Mouse (Mus musculus) G1E (cell line): Measurements from ENCODE around the gene P2ry6. TPM values are rescaled to one million over a fixed set of nuclear protein-coding genes. Genes with fewer than 3 reads are reported as not detected.

Experiments used
- ATAC-seq: 2 replicates; pipeline ENCODE4 v1.8.0; 2016; ENCODE audit warnings: mild to moderate bottlenecking; ENCODE audit not compliant: insufficient number of reproducible peaks, poor library complexity, low FRiP score, severe bottlenecking; ENCODE audit errors: extremely low read depth
- DNase-seq: peaks from one replicate; pipeline ENCODE4 v3.0.0; 2012; ENCODE audit warnings: low spot score
- H3K27me3 ChIP-seq: 2 replicates; pipeline ENCODE4 v1.6.1; 2012; ENCODE audit warnings: mild to moderate bottlenecking, low read length, inconsistent platforms; ENCODE audit not compliant: insufficient read depth
- H3K36me3 ChIP-seq: replicated peaks from 2 replicates; pipeline ENCODE3; 2012; ENCODE audit warnings: mild to moderate bottlenecking, inconsistent platforms
- H3K4me1 ChIP-seq: 2 replicates; pipeline ENCODE4 v1.6.1; 2012; ENCODE audit warnings: low read depth, low read length, inconsistent platforms, mixed read lengths; ENCODE audit not compliant: insufficient read depth
- H3K4me3 ChIP-seq: 2 replicates; pipeline ENCODE4 v1.5.1; 2012; ENCODE audit warnings: low read depth, mild to moderate bottlenecking, inconsistent platforms, low read length, moderate library complexity, mixed read lengths
- H3K9me3 ChIP-seq: replicated peaks from 2 replicates; pipeline ENCODE4 v1.6.1; 2012; ENCODE audit warnings: inconsistent platforms
- CTCF ChIP-seq: IDR thresholded peaks from 2 replicates; pipeline ENCODE4 v1.5.1; 2012; ENCODE audit warnings: low read depth, low read length, inconsistent platforms, mixed read lengths
- GATA1 ChIP-seq: IDR thresholded peaks from 2 replicates; pipeline ENCODE4 v1.6.1; 2012; ENCODE audit warnings: borderline replicate concordance, low read length, inconsistent platforms, mixed read lengths
- GATA2 ChIP-seq: IDR thresholded peaks from 2 replicates; pipeline ENCODE4 v1.6.1; 2012; ENCODE audit warnings: low read depth, low read length, inconsistent platforms, borderline replicate concordance
- POLR2AphosphoS5 ChIP-seq: IDR thresholded peaks from 2 replicates; pipeline ENCODE4 v1.6.1; 2012; ENCODE audit warnings: low read depth, low read length, inconsistent platforms; ENCODE audit not compliant: insufficient replicate concordance
- TAL1 ChIP-seq: conservative IDR thresholded peaks from 2 replicates; pipeline ENCODE4 v1.6.1; 2012; ENCODE audit warnings: low read depth, low read length, inconsistent platforms, mixed read lengths
- polyA plus RNA-seq: library from polyadenylated mRNA; stranded (reverse); fragments of >175 nt; gene quantifications from 2 replicates; pipeline ENCODE4 v1.2.3, GENCODE M21; 2012
- total RNA-seq, 2 experiments: library from RNA; stranded (forward) in 1 of 2; stranded (reverse) in 1 of 2; fragments of 200-1000 nt in 1 of 2; fragments of >200 nt in 1 of 2; fragmentation: Nextera tagmentation in 1 of 2; gene quantifications; 2 replicates each; pipeline ENCODE4 v1.2.3; 2014 to 2017

Gene P2ry6
- total and polyA plus RNA-seq, 3 experiments: 0.02 to 0.27 TPM; not detected in 1

DNA sequence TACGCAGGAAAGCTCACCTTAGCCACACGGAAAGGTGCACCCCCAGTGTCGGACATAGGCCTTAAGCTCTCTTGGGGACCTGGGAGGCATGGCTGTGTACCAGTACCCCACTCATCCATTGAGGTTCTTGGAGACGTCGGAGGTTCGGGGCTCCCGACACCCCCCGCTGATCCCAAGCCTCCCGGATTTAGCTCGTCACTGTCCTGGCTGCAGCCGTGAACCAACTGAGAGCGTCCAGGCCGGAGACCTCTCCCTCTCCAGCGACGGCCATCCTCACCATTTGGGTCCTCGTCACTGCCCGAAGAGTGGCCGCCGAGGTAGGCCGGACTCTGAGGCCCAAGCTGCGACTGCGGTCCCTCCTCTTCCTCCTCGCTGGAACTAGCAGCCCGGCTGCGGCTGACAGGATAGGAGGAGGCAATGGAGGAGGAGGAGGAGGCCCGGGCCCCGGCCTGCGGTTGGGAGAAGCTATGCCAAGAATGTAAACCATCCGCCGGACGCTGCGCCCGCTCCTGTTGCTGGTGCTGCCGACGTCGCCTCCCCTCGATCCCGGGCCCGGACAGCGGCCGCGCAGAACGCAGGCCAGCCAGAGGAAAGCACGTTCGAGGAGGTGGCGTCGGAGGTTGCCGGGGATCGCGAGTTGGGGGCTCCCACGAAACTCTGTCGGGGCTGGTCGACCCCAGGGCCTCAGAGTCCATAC lies 43.7 kb downstream of the P2ry6 start:
- DNase-seq (no peak), ATAC-seq (no peak)
- H3K27me3 ChIP-seq: peaks cover 46% of the 10 kb centered on the region
- TF ChIP-seq POLR2AphosphoS5 (no peak), GATA2 (no peak)
- no peak overlapping the region; the same call in 1 of the 2 replicates for H3K4me3 ChIP-seq
- peaks cover 29% of the 10 kb centered on the region for H3K9me3 ChIP-seq
- peaks cover 7% of the 10 kb centered on the region for H3K4me1 ChIP-seq
- H3K36me3 ChIP-seq: no peaks in the 10 kb centered on the region

DNA sequence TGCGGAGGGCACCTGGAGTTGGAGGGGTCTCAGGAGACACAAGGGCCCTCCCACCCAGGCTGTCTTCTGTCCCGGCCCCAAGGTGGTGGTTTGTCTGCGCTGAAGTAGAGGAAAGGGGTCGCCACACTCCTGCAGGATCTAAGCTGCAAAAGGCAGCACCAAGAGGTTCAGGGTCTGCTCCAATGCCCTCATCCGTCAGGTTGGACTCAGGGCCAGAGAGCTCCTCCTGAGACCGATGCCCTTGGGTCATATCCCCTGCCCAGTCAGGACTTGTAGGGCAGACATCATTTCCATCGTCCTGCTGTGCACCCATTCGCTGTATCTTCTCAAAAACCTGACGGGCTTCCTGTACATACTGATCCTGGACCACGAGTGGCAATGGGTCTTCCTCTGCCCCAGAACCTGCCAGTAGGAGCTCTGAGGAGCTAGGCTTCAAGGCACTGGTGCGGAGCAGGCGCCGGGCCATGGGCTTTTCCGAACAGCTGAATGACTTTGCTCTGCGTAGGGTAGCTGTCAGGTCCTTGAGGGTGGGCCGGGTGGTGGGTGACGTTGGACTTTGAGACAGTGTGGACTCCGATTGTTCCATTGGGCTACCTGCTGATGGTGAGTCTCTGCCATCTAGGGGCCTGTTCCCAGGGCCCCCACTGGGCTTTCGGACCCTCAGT lies 44.7 kb downstream of the P2ry6 start:
- Histone ChIP-seq H3K9me3 (peaks cover 29% of the 10 kb centered on the region), H3K4me1 (peaks cover 7% of the 10 kb centered on the region), H3K4me3 (no peak overlapping the region), H3K27me3 (peaks cover 51% of the 10 kb centered on the region), H3K36me3 (no peaks in the 10 kb centered on the region)
- DNase-seq (no peak), ATAC-seq (no peak)
- TF ChIP-seq GATA1 (no peak), POLR2AphosphoS5 (no peak), GATA2 (no peak), TAL1 (no peak), CTCF (no peak)

DNA sequence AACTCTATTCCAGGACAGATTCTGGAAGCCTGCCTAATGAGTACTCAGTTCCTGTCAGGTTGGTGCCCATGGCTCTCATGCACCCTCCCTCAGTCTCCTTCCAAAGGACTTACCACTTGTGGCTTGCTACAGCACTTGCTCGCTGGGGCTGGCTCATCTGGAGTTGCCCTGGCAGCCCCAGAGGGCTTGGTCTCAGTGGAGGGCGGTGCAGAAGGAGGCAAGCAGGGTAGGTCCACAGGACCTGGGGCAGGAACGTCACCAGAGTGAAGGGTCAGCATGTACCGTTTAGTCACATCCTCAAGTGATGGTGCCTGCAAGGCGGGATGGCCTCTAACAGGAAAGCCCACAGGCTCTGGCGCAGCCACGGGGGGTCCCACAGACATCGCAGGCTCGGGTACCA lies 46.0 kb downstream of the P2ry6 start:
- Histone ChIP-seq H3K4me1 (peaks cover 7% of the 10 kb centered on the region), H3K27me3 (peaks cover 58% of the 10 kb centered on the region), H3K9me3 (peaks cover 29% of the 10 kb centered on the region), H3K4me3 (no peak overlapping the region), H3K36me3 (no peaks in the 10 kb centered on the region)
- no peak for DNase-seq
- no peak for TF ChIP-seq TAL1
- no peak for TF ChIP-seq GATA2
- no peak for TF ChIP-seq GATA1
- TF ChIP-seq POLR2AphosphoS5: no peak
- no peak for TF ChIP-seq CTCF
- ATAC-seq: no peak

DNA sequence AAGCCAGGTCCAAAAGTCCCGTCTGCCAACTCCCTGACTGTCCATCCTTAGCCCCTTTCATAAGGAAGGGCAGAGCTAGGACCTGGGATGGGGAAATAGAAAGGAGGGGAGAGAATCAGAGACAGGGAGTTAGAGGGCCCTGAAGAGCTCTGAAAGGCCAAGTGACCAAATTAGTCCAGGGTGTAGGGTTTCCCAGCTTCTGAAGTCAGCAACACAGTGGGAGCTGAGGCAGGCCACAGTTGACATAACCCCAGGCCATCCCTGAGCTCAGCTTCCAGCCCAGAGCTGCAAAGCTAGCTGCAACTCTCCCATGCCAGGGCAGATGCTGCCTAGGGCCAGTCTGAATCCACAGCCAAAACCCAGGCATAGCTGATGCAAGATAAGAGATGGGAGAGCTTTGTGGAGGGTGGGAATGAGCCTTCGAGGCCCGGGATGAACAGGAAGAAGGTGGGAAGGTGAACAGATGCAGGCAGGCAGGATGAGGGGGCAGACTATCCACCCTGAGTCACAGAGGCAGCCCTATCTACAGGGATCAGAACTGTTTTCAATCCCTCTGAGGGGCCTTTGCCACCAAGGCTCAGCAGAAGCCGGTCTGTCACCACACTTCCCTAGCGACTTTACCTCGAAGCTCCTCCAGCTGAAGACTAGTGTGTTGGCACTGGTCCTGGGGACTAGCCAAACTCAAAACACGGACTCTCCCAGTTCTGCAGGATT lies 47.0 kb downstream of the P2ry6 start:
- H3K27me3 ChIP-seq: peaks cover 65% of the 10 kb centered on the region
- H3K4me3 ChIP-seq: no peak overlapping the region
- ATAC-seq (no peak), DNase-seq (no peak)
- H3K9me3 ChIP-seq: peaks cover 26% of the 10 kb centered on the region
- no peaks in the 10 kb centered on the region for H3K36me3 ChIP-seq
- TF ChIP-seq POLR2AphosphoS5 (no peak), GATA1 (no peak), CTCF (no peak), GATA2 (no peak)
- peaks cover 2% of the 10 kb centered on the region for H3K4me1 ChIP-seq

DNA sequence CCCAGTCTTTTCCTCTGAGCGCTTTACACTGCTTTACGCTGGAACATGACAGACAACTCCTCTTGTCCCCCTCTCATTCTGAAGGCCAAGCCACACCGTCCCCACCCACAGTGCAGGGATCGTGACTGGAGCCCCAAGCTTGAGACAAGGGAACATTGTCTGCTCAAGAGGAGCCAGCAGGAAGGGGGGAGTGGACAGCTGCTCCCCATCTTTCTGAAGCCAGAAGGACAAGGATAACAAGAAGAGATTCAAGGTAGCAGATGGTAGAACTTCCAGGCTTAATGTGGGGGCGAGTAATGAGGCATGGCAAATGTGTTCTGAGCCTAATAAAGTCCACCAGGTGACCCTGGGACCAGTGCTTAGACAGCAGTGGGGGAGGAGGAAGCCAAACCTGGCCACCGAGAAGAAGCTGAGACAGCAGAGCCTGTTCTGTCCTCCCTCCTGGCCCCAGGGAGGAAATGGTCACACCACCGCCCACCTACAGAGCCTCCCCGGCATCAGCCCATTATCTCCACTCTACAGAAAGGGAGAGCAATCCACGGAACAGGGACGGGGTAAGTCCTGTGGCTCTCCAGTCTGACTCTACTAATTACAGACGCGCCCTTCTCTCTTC lies 48.0 kb downstream of the P2ry6 start:
- Histone ChIP-seq H3K27me3 (peaks cover 63% of the 10 kb centered on the region), H3K4me1 (no peaks in the 10 kb centered on the region), H3K4me3 (no peak overlapping the region), H3K36me3 (no peaks in the 10 kb centered on the region), H3K9me3 (peaks cover 18% of the 10 kb centered on the region)
- TF ChIP-seq POLR2AphosphoS5: no peak
- TF ChIP-seq GATA2: no peak
- TF ChIP-seq TAL1: no peak
- no peak for TF ChIP-seq GATA1
- TF ChIP-seq CTCF: no peak
- no peak for DNase-seq
- ATAC-seq: no peak

DNA sequence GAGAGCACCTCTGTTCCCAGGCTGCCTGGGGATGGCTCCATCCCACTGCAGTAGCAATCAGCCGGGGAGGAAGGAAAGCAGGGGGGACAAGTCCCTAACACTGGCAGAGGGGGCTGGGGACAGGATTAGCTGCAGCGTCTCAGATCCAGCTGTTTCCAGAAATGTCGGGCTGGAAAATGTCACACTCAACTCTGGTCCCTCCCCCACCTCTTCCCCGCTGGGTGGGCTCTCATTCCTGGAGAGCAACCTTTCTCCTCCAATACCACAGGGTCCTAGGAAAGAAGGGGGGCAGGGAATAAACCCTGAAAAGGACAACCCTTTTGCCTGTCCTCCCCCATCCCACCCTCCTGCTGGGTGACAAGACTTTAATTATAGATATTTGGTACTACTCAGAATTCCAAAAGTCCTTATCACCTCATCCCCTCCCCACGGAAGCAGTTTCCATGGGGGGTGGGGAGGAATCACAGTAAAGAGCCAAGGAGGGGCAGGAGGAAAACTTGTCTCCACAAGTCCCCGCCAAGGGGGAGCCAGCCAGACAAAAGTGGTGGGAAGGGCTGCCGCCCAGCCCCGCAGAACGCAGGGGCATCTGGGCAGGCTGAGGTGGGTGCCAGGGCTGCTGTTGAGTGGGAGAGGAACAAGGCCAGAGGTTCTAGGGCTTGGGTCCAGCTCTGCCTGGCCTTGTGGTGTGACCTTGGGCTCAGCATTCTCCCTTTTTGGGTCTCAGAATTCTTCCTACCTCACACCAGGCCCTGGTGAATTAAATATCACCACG lies 49.6 kb downstream of the P2ry6 start:
- Histone ChIP-seq H3K27me3 (peaks cover 64% of the 10 kb centered on the region), H3K9me3 (0 out of 2 replicates have a peak, but pooled peaks cover 3% of the 10 kb centered on the region), H3K4me1 (no peaks in the 10 kb centered on the region), H3K36me3 (no peaks in the 10 kb centered on the region), H3K4me3 (no peak overlapping the region)
- ATAC-seq (no peak), DNase-seq (no peak)
- TF ChIP-seq CTCF: no peak
- TF ChIP-seq TAL1: no peak
- no peak for TF ChIP-seq POLR2AphosphoS5
- no peak for TF ChIP-seq GATA1
- no peak for TF ChIP-seq GATA2
